10 mouse cellular contexts compared by ENCODE assay signal in genomic region chr16:10867904-10868440, GRCm38 (mm10). TPM values are rescaled to one million over a fixed set of nuclear protein-coding genes. Genes with fewer than 3 reads are reported as not detected.
DNase-seq lines count a peak whose midpoint lies in the region; ATAC-seq and TF ChIP-seq lines count a peak whose summit lies in the region.
"Had no signal": no experiment of that assay in that cellular context is flagged by ENCODE, and none has a peak within 500 bp of the region (broad histone marks: within the 10 kb centered on the region; RNA-seq: fewer than 3 reads in every experiment).

No protein-coding gene starts in this region.

- no peak overlapping the region for H3K27ac ChIP-seq in testis, adult 2 months (ENCODE audit: control insufficient read depth, insufficient read depth, low read depth, low read length)
- H3K27ac ChIP-seq: neural tube, embryonic 12.5 days had no signal

- H3K27me3 ChIP-seq in testis, adult 2 months (ENCODE audit: control insufficient read depth, insufficient read depth, low read length): no peaks in the 10 kb centered on the region
- H3K27me3 ChIP-seq: neural tube, embryonic 12.5 days had no signal

- H3K4me1 ChIP-seq in testis, adult 2 months (ENCODE audit: control insufficient read depth, insufficient read depth, low read length): no peaks in the 10 kb centered on the region
- H3K4me1 ChIP-seq: neural tube, embryonic 12.5 days had no signal

- no peak; the same call in 1 of the 2 replicates for TF ChIP-seq POLR2A in testis, adult 2 months (IDR thresholded peaks at IDR 0.05; ENCODE audit: control insufficient read depth, low read depth, low read length)

- no peaks in the 10 kb centered on the region for H3K36me3 ChIP-seq in testis, adult 2 months (ENCODE audit: control insufficient read depth, insufficient read depth, low read length)
- H3K36me3 ChIP-seq: neural tube, embryonic 12.5 days had no signal

- peak; percentile 88; the same call in 1 of the 2 replicates for TF ChIP-seq CTCF in testis, adult 2 months (IDR thresholded peaks at IDR 0.05; ENCODE audit: control insufficient read depth, insufficient read depth, insufficient replicate concordance, low read depth, low read length)

- no peak overlapping the region for H3K4me3 ChIP-seq in testis, adult 2 months (ENCODE audit: control insufficient read depth, low read depth, low read length)
- H3K4me3 ChIP-seq: neural tube, embryonic 12.5 days had no signal

- ATAC-seq in cerebellum, adult (ENCODE audit: insufficient number of reproducible peaks, low FRiP score, low TSS enrichment): no peak

- peak; percentile 66 to 86 for DNase-seq in cerebellum, adult 18-20 months
- DNase-seq in testis, postnatal 14 days (ENCODE audit: low spot score): no peak
- peak; percentile 62 for DNase-seq in embryo, embryonic 10 days (ENCODE audit: low spot score)
- DNase-seq in kidney, postnatal 10 days: peak; percentile 82
- DNase-seq in lung, postnatal 14 days: peak; percentile 76
- peak; percentile 25 to 54 for DNase-seq in spleen, postnatal 14 days (ENCODE audit: low spot score in 2 of 2)

RNA-seq across cellular contexts. Expression of gene Rmi2, which starts 33.1 kb away (rescaled TPM):
- polyA plus RNA-seq in testis, adult 2 months (2012; rRNA removed): 1.5 and 1.7 TPM in 2 replicates

RNA-seq across cellular contexts. Expression of gene Gm11172, which starts 55.3 kb away (rescaled TPM):
- not detected in 2 replicates for polyA plus RNA-seq in testis, adult 2 months (2012; rRNA removed)
- polyA plus RNA-seq: heart, embryonic 16.5 days; neural tube, embryonic 12.5 days had no signal
